Mouse (Mus musculus) ovary, adult 10 weeks (tissue): ENCODE results near the gene Hmmr. TPM values are rescaled to one million over a fixed set of nuclear protein-coding genes. Genes with fewer than 3 reads are reported as not detected.

Source experiments
- polyA plus RNA-seq: library from polyadenylated mRNA; stranded (reverse); fragments of 350-450 nt; fragmentation: Illumina TruSeq; extraction: RNeasy Lipid Tissue Mini Kit (QIAGEN cat#74804); gene quantifications from one replicate; pipeline ENCODE4 v1.2.3, GENCODE M21; 2014

Hmmr gene
- polyA plus RNA-seq, result 29.5 TPM

GRCm38 (mm10) chr11:40733339-40734174 is at the start of gene Hmmr, which contains the start of gene Nudcd2:
TSS of gene Hmmr (minus strand) at chr11:40733422.
TSS of gene Nudcd2 (plus strand) at chr11:40733667.

DNA sequence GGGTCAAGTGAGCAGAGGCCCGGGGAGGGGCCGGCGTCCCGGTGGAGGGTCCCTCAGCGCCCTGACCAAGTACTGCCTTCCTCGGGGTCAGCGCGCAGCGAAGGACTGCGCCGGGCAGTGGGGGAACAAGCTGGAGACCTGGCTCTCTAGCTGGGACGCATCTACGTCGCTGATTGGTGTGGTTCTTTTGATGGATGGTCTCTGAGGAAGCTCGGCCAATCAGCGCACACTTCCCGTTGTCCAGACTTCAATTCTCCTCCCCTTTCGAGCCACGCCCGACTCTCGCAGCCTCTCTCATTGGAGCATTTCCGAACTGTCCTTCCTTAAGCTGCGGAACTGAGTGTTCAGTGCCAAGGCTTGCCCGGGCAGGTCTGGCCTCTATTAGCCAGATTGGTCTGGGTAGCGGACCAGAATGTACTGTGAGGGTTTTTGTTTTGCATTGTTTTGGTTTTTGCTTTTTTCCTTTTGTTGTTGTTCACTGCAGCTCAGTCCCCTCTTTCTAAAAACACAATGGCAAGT is 21.9 kb upstream of the Hmmr start, which contains the start of gene Ccng1:
Gene Ccng1 (minus strand): TSS at position 203 of the 519 bp plus-strand sequence.

DNA sequence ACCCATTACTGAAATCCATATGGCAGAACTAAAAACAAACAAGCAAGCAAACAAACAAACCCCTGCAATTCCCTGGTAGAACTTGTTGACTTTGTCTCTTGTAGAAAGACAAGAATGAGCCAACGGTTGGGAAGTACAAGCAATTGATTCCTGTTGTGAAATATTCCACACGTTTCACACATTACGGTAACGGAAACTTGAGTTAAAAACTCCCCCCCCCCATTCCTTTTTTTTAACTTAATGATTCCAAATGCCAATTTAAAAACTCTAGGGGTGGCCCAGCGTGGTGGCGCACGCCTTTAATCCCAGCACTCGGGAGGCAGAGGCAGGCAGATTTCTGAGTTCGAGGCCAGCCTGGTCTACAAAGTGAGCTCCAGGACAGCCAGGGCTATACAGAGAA is 38.1 kb downstream of the Hmmr start, which contains the start of gene Mat2b:
Gene Mat2b (minus strand): TSS at position 101 of the 400 bp plus-strand sequence.

Other genes with a start within 250 kb of the Hmmr start
- 151 TPM for gene Mat2b, start 38.2 kb downstream of the Hmmr start, polyA plus RNA-seq
- 155 TPM for gene Nudcd2, start 245 bp upstream of the Hmmr start, polyA plus RNA-seq
- gene Ccng1, start 21.9 kb upstream of the Hmmr start, polyA plus RNA-seq, result 240 TPM